Mouse (Mus musculus): ENCODE results near the gene Dnah17. TPM values are rescaled to one million over a fixed set of nuclear protein-coding genes. Genes with fewer than 3 reads are reported as not detected.

Dnah17 gene
- total and polyA plus RNA-seq, 2 experiments from 2014 or later = 0.16 TPM; not detected in 1

- DNase-seq (ENCODE audit: low spot score) (no peak), ATAC-seq (no peak)
- TF ChIP-seq CTCF (IDR thresholded peaks at IDR 0.05; ENCODE audit: low read depth) = no peak
- WGBS = 71% methylated on average over 16 of the region's 16 CpGs
- Histone ChIP-seq H3K4me2 (ENCODE audit: low read depth, low read length) (no peak overlapping the region), H3K27me3 (ENCODE audit: insufficient read depth, low read length) (no peaks in the 10 kb centered on the region), H3K9ac (replicated peaks; ENCODE audit: low read length) (no peak overlapping the region), H3K27ac (no peak overlapping the region), H3K4me1 (ENCODE audit: insufficient read depth, low read length) (peaks cover 7% of the 10 kb centered on the region; the same call in 1 of the 2 replicates), H3K36me3 (ENCODE audit: insufficient read depth, low read length) (no peaks in the 10 kb centered on the region), H3K9me3 (ENCODE audit: low read length) (no peaks in the 10 kb centered on the region), H3K4me3 (ENCODE audit: low read length) (no peak overlapping the region)
Observed at GRCm38 (mm10) chr11:118145771-118146351, 15.4 kb upstream of the Dnah17 start.

GRCm38 (mm10) chr11:118145092-118145491, 14.7 kb upstream of the Dnah17 start:
- no peak for TF ChIP-seq CTCF (IDR thresholded peaks at IDR 0.05; ENCODE audit: low read depth)
- Histone ChIP-seq H3K9ac (replicated peaks; ENCODE audit: low read length) (no peak overlapping the region), H3K4me3 (ENCODE audit: low read length) (no peak overlapping the region), H3K4me1 (ENCODE audit: insufficient read depth, low read length) (peaks cover 2% of the 10 kb centered on the region; the same call in 1 of the 2 replicates), H3K9me3 (ENCODE audit: low read length) (no peaks in the 10 kb centered on the region), H3K4me2 (ENCODE audit: low read depth, low read length) (no peak overlapping the region), H3K36me3 (ENCODE audit: insufficient read depth, low read length) (no peaks in the 10 kb centered on the region), H3K27me3 (ENCODE audit: insufficient read depth, low read length) (no peaks in the 10 kb centered on the region), H3K27ac (no peak overlapping the region)
- ATAC-seq = no peak
- DNase-seq (ENCODE audit: low spot score) = no peak
- WGBS = over 99% methylated on average over 4 of the region's 4 CpGs

- WGBS = 93% methylated on average over 4 of the region's 4 CpGs
- no peaks in the 10 kb centered on the region for H3K27me3 ChIP-seq (ENCODE audit: insufficient read depth, low read length)
- H3K27ac ChIP-seq = no peak overlapping the region
- no peak for TF ChIP-seq CTCF (IDR thresholded peaks at IDR 0.05; ENCODE audit: low read depth)
- H3K4me1 ChIP-seq (ENCODE audit: insufficient read depth, low read length) = no peaks in the 10 kb centered on the region
- no peaks in the 10 kb centered on the region for H3K9me3 ChIP-seq (ENCODE audit: low read length)
- DNase-seq (ENCODE audit: low spot score) = no peak
- no peaks in the 10 kb centered on the region for H3K36me3 ChIP-seq (ENCODE audit: insufficient read depth, low read length)
- ATAC-seq = no peak
- no peak overlapping the region for H3K4me2 ChIP-seq (ENCODE audit: low read depth, low read length)
- H3K4me3 ChIP-seq (ENCODE audit: low read length) = no peak overlapping the region
- H3K9ac ChIP-seq (replicated peaks; ENCODE audit: low read length) = no peak overlapping the region
Observed at GRCm38 (mm10) chr11:118143731-118144130, 13.3 kb upstream of the Dnah17 start.

- TF ChIP-seq CTCF (IDR thresholded peaks at IDR 0.05; ENCODE audit: low read depth) = no peak
- DNase-seq (ENCODE audit: low spot score) (no peak), ATAC-seq (no peak)
- WGBS = 13% methylated on average over 7 of the region's 7 CpGs
- Histone ChIP-seq H3K36me3 (ENCODE audit: insufficient read depth, low read length) (no peaks in the 10 kb centered on the region), H3K9ac (replicated peaks; ENCODE audit: low read length) (no peak overlapping the region), H3K9me3 (ENCODE audit: low read length) (no peaks in the 10 kb centered on the region), H3K4me3 (ENCODE audit: low read length) (no peak overlapping the region), H3K27ac (no peak overlapping the region), H3K4me1 (ENCODE audit: insufficient read depth, low read length) (no peaks in the 10 kb centered on the region), H3K4me2 (ENCODE audit: low read depth, low read length) (no peak overlapping the region), H3K27me3 (ENCODE audit: insufficient read depth, low read length) (no peaks in the 10 kb centered on the region)
Observed at GRCm38 (mm10) chr11:118142547-118143165, 12.2 kb upstream of the Dnah17 start.

- no peak for TF ChIP-seq CTCF (IDR thresholded peaks at IDR 0.05; ENCODE audit: low read depth)
- no peak overlapping the region for H3K4me2 ChIP-seq (ENCODE audit: low read depth, low read length)
Observed at GRCm38 (mm10) chr11:118140771-118141565, 10.5 kb upstream of the Dnah17 start.

GRCm38 (mm10) chr11:118138347-118138746, 7.9 kb upstream of the Dnah17 start:
- Histone ChIP-seq H3K9me3 (ENCODE audit: low read length) (no peaks in the 10 kb centered on the region), H3K4me3 (ENCODE audit: low read length) (no peak overlapping the region), H3K9ac (replicated peaks; ENCODE audit: low read length) (no peak overlapping the region), H3K4me1 (ENCODE audit: insufficient read depth, low read length) (no peaks in the 10 kb centered on the region), H3K27ac (no peak overlapping the region), H3K4me2 (ENCODE audit: low read depth, low read length) (no peak overlapping the region), H3K36me3 (ENCODE audit: insufficient read depth, low read length) (no peaks in the 10 kb centered on the region), H3K27me3 (ENCODE audit: insufficient read depth, low read length) (no peaks in the 10 kb centered on the region)
- TF ChIP-seq CTCF (IDR thresholded peaks at IDR 0.05; ENCODE audit: low read depth) = no peak
- WGBS = 97% methylated on average over 6 of the region's 6 CpGs
- DNase-seq (ENCODE audit: low spot score) (no peak), ATAC-seq (no peak)

More at GRCm38 (mm10) chr11:118140771-118141565, 10.5 kb upstream of the Dnah17 start:
- no peak overlapping the region for H3K9ac ChIP-seq (replicated peaks; ENCODE audit: low read length)
- ATAC-seq (no peak), DNase-seq (ENCODE audit: low spot score) (no peak)
- no peak overlapping the region for H3K27ac ChIP-seq
- H3K4me3 ChIP-seq (ENCODE audit: low read length) = no peak overlapping the region
- no peaks in the 10 kb centered on the region for H3K27me3 ChIP-seq (ENCODE audit: insufficient read depth, low read length)
- H3K9me3 ChIP-seq (ENCODE audit: low read length) = no peaks in the 10 kb centered on the region
- WGBS = 77% methylated on average over 10 of the region's 10 CpGs
- H3K4me1 ChIP-seq (ENCODE audit: insufficient read depth, low read length) = no peaks in the 10 kb centered on the region
- H3K36me3 ChIP-seq (ENCODE audit: insufficient read depth, low read length) = no peaks in the 10 kb centered on the region

Measured in hindbrain, postnatal 0 days (tissue).